Mouse (Mus musculus) splenic B cell, adult 2 months (primary cell): Measurements from ENCODE around the gene Macc1.

ENCODE experiments used
- DNase-seq: peaks from one replicate; pipeline ENCODE4 v3.0.0-alpha.2; 2011; ENCODE audit warnings: low read depth, low spot score
- H3K27me3 ChIP-seq: 2 replicates; pipeline ENCODE4 v1.6.1; 2012; ENCODE audit warnings: mild to moderate bottlenecking, low read length, moderate library complexity, mixed read lengths; ENCODE audit not compliant: control insufficient read depth, poor library complexity, insufficient read depth, severe bottlenecking
- H3K36me3 ChIP-seq: 2 replicates; pipeline ENCODE4 v1.6.1; 2012; ENCODE audit warnings: mild to moderate bottlenecking, low read length, moderate library complexity, mixed read lengths; ENCODE audit not compliant: control insufficient read depth, poor library complexity, insufficient read depth, severe bottlenecking

Gene Macc1

GRCm38 (mm10) chr12:119483296-119483695 is 169.2 kb downstream of the Macc1 start:
- DNase-seq: peak; percentile 15
- Histone ChIP-seq H3K36me3 (no peaks in the 10 kb centered on the region), H3K27me3 (no peaks in the 10 kb centered on the region)

- no peaks in the 10 kb centered on the region for H3K27me3 ChIP-seq
- no peaks in the 10 kb centered on the region for H3K36me3 ChIP-seq
- peak; percentile 67 for DNase-seq
Observed at GRCm38 (mm10) chr12:119483922-119484631, 170.0 kb downstream of the Macc1 start.

- Histone ChIP-seq H3K36me3 (no peaks in the 10 kb centered on the region), H3K27me3 (no peaks in the 10 kb centered on the region)
- DNase-seq: no peak
Observed at GRCm38 (mm10) chr12:119511145-119511544, 197.1 kb downstream of the Macc1 start.
